Mouse (Mus musculus) limb, embryonic 11.5 days (tissue): ENCODE data around the gene Slco3a1. TPM values are rescaled to one million over a fixed set of nuclear protein-coding genes. Genes with fewer than 3 reads are reported as not detected.

Experiments used
- ATAC-seq: fragments of 200-750 bp; cut with Nextera tagmentation; 2 replicates; pipeline ENCODE4 v1.8.0; 2017; ENCODE audit warnings: low read depth; ENCODE audit not compliant: insufficient number of reproducible peaks, low FRiP score, low TSS enrichment
- DNase-seq: peaks from one replicate; pipeline ENCODE4 v3.0.0-alpha.2; 2015; ENCODE audit warnings: low spot score
- H3K27ac ChIP-seq: fragments of 300-500 bp; sonication (generic); replicated peaks from 2 replicates; pipeline ENCODE4 v1.5.1; 2014; ENCODE audit warnings: low read depth, mild to moderate bottlenecking, low read length
- H3K27me3 ChIP-seq: fragments of 300-500 bp; sonication (generic); 2 replicates; pipeline ENCODE4 v1.6.1; 2014; ENCODE audit warnings: mild to moderate bottlenecking, low read length, mixed read lengths; ENCODE audit not compliant: control insufficient read depth, insufficient read depth
- H3K36me3 ChIP-seq: fragments of 300-500 bp; sonication (generic); 2 replicates; pipeline ENCODE4 v1.6.1; 2014; ENCODE audit warnings: mild to moderate bottlenecking, low read length, moderate library complexity, mixed read lengths; ENCODE audit not compliant: control insufficient read depth, insufficient read depth
- H3K4me1 ChIP-seq: fragments of 300-500 bp; sonication (generic); 2 replicates; pipeline ENCODE4 v1.6.1; 2014; ENCODE audit warnings: low read length, mixed read lengths; ENCODE audit not compliant: control insufficient read depth, insufficient read depth
- H3K4me2 ChIP-seq: fragments of 300-500 bp; sonication (generic); 2 replicates; pipeline ENCODE4 v1.6.1; 2014; ENCODE audit warnings: low read depth, mild to moderate bottlenecking, moderate library complexity; ENCODE audit not compliant: severe bottlenecking
- H3K4me3 ChIP-seq: fragments of 300-500 bp; sonication (generic); 2 replicates; pipeline ENCODE4 v1.5.1; 2014; ENCODE audit warnings: low read depth, low read length
- H3K9ac ChIP-seq: fragments of 300-500 bp; sonication (generic); 2 replicates; pipeline ENCODE4 v1.6.1; 2014; ENCODE audit warnings: mild to moderate bottlenecking, low read length
- H3K9me3 ChIP-seq: fragments of 300-500 bp; sonication (generic); 2 replicates; pipeline ENCODE4 v1.6.1; 2016; ENCODE audit warnings: low read length; ENCODE audit not compliant: control insufficient read depth
- WGBS: fragments of 180-500 bp; shearing (Covaris S2); extraction: QIAGEN DNeasy Blood & Tissue Kit; methylation state at CpG from one replicate; pipeline ENCODE4 v1.1.7; 2014; 5-methylcytosine and 5-hydroxymethylcytosine counted together
- polyA plus RNA-seq: library from polyadenylated mRNA; unstranded; fragments of >200 nt; fragmentation: Nextera tagmentation; extraction: Ambion mirVana; gene quantifications from 2 replicates; pipeline ENCODE4 v1.2.1, GENCODE M21; 2014

Gene Slco3a1
- polyA plus RNA-seq, 1 experiment from 2014 or later, result 4.8 TPM

DNA sequence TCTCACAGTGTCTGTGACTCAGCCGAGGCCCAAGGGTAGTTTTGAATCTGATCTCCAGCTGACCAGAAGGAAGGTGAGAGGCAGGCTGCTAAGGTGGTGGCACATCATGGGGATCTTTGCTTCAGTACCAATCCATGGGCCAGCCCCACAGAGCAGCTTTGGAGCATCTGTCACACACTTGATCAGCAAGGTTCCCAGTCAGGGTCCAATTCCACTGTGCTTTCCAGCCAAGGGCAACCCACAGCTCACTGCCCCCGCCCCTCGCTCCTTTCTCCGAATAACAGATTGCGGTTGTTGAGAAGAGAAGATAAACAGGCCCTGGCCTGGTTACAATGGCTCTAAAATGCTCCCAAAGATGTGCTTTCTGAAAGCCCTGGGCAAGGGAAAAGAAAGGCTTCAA, 47.7 kb downstream of the Slco3a1 start:
- H3K9ac ChIP-seq, result no peak overlapping the region
- H3K27ac ChIP-seq, result no peak overlapping the region
- no peaks in the 10 kb centered on the region for H3K4me1 ChIP-seq
- DNase-seq (no peak), ATAC-seq (no peak)
- no peaks in the 10 kb centered on the region for H3K9me3 ChIP-seq
- no peaks in the 10 kb centered on the region for H3K36me3 ChIP-seq
- no peak overlapping the region for H3K4me2 ChIP-seq
- H3K4me3 ChIP-seq, result no peak overlapping the region
- no peaks in the 10 kb centered on the region for H3K27me3 ChIP-seq
- 78% methylated on average over 5 of the region's 5 CpGs for WGBS

DNA sequence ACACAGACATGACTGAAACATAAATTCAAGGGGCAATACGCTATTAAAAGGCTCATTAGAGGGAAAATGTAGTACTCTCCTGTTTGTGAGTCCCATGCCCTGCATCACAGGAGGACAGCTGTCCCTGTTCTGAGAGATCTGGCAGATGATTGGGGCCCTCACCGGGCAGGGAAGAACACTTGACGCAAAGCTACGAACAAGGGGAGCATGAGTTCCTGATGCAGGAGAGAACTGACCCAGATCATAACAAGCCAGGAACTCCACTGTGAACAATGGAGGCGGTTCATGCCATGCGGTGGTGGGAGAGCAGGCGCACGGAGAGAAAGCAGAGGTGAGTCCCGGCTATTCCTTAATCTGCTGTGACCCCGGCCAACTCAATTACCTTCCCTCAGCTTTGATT, 48.9 kb downstream of the Slco3a1 start:
- H3K4me2 ChIP-seq, result no peak overlapping the region
- 78% methylated on average over 10 of the region's 10 CpGs for WGBS

DNA sequence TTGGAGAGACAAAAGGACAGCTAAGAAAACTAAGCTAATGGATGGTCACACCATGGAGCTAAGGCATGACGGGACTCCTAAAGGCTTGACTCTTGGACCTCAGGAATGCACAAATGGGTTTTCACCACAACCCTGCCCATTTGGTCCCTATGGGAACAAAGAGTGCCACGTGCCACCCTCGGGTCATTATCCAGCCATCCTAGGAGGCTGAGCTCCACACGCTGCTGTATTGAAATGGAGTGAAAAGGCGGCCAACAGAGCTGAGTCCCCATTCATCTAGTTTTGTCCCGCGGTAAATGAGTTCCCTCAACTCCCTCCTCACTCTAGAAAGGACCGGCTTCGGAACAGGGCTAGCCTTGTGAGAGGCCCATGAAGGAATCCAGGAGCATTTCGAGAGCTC, 53.4 kb downstream of the Slco3a1 start:
- H3K36me3 ChIP-seq, result no peaks in the 10 kb centered on the region
- no peaks in the 10 kb centered on the region for H3K4me1 ChIP-seq
- H3K9me3 ChIP-seq, result no peaks in the 10 kb centered on the region
- ATAC-seq, result no peak
- H3K9ac ChIP-seq, result no peak overlapping the region
- H3K27ac ChIP-seq, result no peak overlapping the region
- DNase-seq, result no peak
- H3K27me3 ChIP-seq, result no peaks in the 10 kb centered on the region
- no peak overlapping the region for H3K4me3 ChIP-seq
- no peak overlapping the region for H3K4me2 ChIP-seq
- WGBS, result 59% methylated on average over 10 of the region's 10 CpGs

More for the DNA sequence above, 48.9 kb downstream of the Slco3a1 start:
- H3K27ac ChIP-seq, result no peak overlapping the region
- ATAC-seq (no peak), DNase-seq (no peak)
- no peaks in the 10 kb centered on the region for H3K4me1 ChIP-seq
- no peak overlapping the region for H3K4me3 ChIP-seq
- H3K9ac ChIP-seq, result no peak overlapping the region
- no peaks in the 10 kb centered on the region for H3K27me3 ChIP-seq
- H3K9me3 ChIP-seq, result no peaks in the 10 kb centered on the region
- no peaks in the 10 kb centered on the region for H3K36me3 ChIP-seq

DNA sequence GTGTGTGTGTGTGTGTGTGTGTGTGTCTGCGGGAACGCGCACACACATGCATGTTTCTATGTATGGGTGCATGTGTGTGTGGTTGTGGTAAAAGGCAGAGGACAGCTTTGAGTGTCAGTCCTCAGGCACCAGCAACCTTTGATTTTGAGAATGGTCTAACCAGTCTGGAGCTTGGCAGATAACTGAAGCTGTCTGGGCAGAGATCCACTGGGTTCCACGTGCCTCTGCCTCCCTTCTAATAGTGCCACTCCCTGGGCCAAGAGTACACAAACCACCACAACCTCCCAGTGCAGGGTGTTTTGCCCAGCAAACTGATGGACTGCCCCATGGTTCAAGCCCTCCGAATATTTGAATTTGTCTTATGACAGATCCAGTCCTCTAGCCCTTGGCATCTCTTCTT, 55.1 kb downstream of the Slco3a1 start:
- Histone ChIP-seq H3K27me3 (no peaks in the 10 kb centered on the region), H3K4me3 (no peak overlapping the region), H3K36me3 (no peaks in the 10 kb centered on the region), H3K4me2 (no peak overlapping the region), H3K9me3 (no peaks in the 10 kb centered on the region), H3K9ac (no peak overlapping the region), H3K4me1 (no peaks in the 10 kb centered on the region), H3K27ac (no peak overlapping the region)
- DNase-seq, result no peak
- WGBS, result 96% methylated on average over 5 of the region's 5 CpGs
- ATAC-seq, result no peak

DNA sequence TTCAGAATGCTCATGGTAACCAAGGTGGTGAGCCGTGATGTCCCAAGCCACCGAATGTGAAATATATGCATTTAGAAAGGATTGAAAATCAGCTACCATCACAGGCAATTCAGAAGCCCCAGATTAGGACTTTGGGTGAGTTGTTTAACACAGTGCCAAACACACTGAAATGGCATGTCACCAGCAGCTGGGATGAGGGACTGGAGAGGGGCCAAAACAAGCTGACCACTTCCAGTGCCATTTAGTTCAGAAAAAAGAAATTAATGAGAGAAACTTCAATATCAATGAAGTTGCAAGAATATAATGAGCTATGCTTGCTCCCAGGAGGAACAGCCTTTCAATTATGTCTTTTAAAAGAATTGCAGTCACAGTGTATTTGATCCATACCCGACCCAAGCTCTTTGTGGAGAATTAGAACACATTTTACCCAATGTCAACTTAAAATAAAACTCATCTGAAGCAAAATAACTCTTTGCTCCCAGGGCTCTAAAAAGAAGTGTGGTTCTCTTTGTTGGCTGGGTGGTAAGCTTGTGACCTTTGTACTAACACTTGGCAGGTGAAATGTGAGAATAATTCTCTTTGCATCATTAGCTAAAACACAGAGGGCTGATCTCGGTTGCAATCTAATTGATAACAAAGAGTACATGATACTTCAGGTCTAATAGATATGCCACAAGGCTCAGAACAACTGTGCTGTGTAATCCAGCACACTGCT, 56.2 kb downstream of the Slco3a1 start:
- no peak for ATAC-seq

DNA sequence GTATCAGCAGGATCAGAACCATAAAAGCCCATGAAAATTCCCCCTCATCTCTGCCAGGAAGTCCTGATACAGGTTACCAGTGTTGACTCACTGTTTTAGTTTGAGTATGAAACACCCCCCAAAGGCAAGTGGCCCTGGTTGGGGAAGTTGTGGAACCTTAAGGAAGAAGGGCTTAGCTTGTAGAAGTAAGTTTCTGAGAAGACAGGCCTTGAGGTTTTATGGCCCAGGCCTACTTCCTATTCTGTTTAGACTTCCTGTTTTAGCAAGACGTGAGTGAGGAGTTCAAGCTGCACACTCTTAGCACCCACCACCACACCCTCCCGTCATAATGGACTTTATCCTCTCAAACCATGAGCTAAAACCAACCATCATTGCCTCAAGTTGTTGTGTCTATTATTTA, 57.4 kb downstream of the Slco3a1 start:
- DNase-seq, result no peak
- H3K9ac ChIP-seq, result no peak overlapping the region
- no peak overlapping the region for H3K4me3 ChIP-seq
- H3K27me3 ChIP-seq, result no peaks in the 10 kb centered on the region
- H3K9me3 ChIP-seq, result no peaks in the 10 kb centered on the region
- 84% methylated on average over 2 of the region's 2 CpGs for WGBS
- H3K4me1 ChIP-seq, result no peaks in the 10 kb centered on the region
- no peak for ATAC-seq
- no peaks in the 10 kb centered on the region for H3K36me3 ChIP-seq
- no peak overlapping the region for H3K4me2 ChIP-seq
- H3K27ac ChIP-seq, result no peak overlapping the region

More for the DNA sequence above, 56.2 kb downstream of the Slco3a1 start:
- no peak for DNase-seq
- Histone ChIP-seq H3K36me3 (no peaks in the 10 kb centered on the region), H3K9ac (no peak overlapping the region), H3K4me1 (no peaks in the 10 kb centered on the region), H3K4me2 (no peak overlapping the region), H3K27me3 (no peaks in the 10 kb centered on the region), H3K4me3 (no peak overlapping the region), H3K27ac (no peak overlapping the region), H3K9me3 (no peaks in the 10 kb centered on the region)
- 86% methylated on average over 4 of the region's 4 CpGs for WGBS

DNA sequence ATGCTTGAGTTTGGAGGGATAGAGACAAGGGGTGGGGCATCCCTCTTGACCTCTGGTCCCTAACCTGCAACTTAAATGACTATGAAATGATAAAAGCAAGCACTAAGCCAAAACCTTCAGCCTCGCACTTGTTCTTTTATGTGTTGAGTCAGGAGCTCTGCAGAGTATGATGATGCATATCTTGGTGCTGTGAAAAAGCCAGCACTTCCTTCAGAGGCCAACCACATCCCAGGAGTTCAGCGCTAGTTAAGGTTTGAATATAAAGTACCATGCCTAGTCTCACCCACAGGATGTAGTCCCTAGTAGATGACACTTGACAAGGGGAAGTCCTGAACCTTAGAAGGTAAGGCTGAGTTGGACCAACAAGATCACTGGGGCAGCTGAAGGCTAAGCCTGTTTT, 59.1 kb downstream of the Slco3a1 start:
- ATAC-seq (no peak), DNase-seq (no peak)
- H3K4me2 ChIP-seq, result no peak overlapping the region
- H3K36me3 ChIP-seq, result no peaks in the 10 kb centered on the region
- 92% methylated on average over 2 of the region's 2 CpGs for WGBS
- no peak overlapping the region for H3K27ac ChIP-seq
- no peaks in the 10 kb centered on the region for H3K27me3 ChIP-seq
- H3K9me3 ChIP-seq, result no peaks in the 10 kb centered on the region
- H3K4me1 ChIP-seq, result no peaks in the 10 kb centered on the region
- H3K9ac ChIP-seq, result no peak overlapping the region
- no peak overlapping the region for H3K4me3 ChIP-seq

DNA sequence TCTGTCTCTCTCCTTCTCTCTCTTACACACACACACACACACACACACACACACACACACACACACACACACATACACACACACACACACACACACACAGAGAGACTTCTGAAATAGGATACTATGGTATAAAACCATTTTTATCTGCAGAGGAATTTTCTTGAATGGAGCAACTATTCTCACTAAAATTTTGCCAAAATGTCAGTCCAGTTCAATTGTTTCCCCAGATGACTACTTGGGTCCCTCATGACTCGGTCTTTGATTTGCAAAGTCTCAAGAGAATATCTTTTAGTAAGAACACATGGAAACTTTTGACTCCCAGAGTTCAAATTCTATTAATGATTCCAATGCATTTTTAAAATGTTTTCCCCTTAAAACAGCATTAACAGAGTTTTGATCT, 60.8 kb downstream of the Slco3a1 start:
- H3K4me3 ChIP-seq, result no peak overlapping the region
- ATAC-seq (no peak), DNase-seq (no peak)
- H3K9ac ChIP-seq, result no peak overlapping the region
- no peaks in the 10 kb centered on the region for H3K36me3 ChIP-seq
- H3K9me3 ChIP-seq, result no peaks in the 10 kb centered on the region
- peaks cover 3% of the 10 kb centered on the region for H3K4me1 ChIP-seq
- H3K27me3 ChIP-seq, result no peaks in the 10 kb centered on the region
- WGBS, result 73% methylated on average over 1 of the region's 1 CpGs
- H3K4me2 ChIP-seq, result no peak overlapping the region
- H3K27ac ChIP-seq, result no peak overlapping the region
